Mouse (Mus musculus): ENCODE measurements around the gene Mon1b.
A peak's percentile ranks its signal among the peaks of the same experiment; 100 is the strongest.

Mon1b gene

DNA sequence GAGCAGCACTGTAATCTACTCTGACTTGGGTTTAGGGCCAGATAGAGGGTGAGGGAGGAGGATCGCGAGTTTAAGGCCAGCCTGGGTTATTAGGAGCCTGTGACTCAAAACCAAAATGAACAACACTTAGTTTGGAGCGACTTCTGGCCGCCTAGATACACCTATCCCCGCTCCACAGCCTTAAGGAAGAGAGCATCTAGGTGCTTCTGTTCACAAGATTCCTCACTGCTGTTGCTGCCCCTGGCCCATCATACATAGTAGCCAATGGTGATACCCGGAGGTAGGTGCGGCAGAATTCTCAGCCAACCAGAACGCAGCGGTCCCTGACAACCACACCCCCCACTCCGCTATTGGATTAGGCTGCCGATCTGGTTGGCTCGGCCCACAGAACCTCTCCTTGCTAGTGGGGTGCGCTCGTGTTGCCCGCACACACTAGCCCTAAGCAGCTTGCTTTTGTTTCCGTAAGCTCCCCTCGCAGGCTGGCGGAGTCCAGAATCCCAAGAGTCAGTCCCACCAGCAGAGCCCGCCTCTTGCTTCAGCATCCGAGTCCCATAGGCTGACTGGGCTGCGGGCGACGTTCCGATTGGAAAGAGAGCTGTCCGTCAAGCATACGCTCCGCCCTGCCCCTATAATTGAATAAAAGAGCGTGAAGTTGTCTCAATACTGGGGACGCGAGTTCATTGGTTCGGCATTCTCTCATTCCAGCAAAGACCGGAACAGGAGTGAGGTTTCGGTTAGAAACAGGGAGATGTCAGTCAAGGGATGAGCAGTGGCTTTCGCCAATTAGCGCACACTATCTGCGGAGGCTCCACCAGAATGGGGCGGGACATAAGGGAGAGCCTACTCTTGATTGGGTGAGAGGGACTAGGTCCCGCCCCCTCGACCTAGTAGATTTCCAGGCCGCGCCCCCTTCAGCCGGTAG, at the start of gene Mon1b:
Gene Mon1b (plus strand): TSS at position 918 of the 922 bp plus-strand sequence.
- DNase-seq = peak; percentile 99

DNA sequence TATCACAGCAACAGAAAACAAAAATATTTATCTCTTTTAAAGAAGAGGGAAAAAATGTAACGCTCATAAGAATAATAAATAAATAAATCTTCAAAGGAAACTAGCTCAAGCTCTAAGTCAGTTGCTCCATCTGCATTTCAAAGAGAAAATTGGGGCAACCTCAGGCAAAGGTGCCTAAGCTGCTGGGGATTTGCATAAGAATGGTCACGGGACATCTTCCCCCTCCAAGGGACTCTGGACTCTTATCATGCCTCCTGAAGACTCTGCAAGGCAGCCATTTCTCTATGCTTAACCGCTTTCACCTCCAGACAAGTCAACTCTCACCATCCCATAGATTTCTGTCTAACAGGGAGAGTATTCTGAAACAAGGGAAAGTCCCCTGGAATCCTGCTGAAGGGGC, 37.0 kb upstream of the Mon1b start:
- no peak for DNase-seq

DNA sequence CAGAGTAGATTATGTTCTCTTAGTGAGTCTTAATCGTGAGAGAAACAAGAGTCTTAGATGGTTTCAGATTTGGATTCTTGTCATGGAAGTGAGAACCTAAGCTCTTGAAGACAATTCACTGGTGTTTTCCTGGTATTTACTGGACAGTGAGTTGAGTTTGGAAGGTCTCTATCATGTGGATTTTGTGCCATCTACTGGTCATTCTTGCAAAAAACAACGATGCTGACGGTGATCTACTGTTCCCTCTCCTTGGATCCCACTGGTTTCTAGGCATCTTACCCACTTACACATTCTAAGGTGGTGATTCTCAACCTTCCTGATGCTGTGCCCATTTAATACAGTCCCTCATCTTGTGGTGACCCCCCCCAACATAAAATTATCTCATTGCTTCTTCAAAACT, 2.8 kb upstream of the Mon1b start:
- peak; percentile 71 to 81 for DNase-seq

DNA sequence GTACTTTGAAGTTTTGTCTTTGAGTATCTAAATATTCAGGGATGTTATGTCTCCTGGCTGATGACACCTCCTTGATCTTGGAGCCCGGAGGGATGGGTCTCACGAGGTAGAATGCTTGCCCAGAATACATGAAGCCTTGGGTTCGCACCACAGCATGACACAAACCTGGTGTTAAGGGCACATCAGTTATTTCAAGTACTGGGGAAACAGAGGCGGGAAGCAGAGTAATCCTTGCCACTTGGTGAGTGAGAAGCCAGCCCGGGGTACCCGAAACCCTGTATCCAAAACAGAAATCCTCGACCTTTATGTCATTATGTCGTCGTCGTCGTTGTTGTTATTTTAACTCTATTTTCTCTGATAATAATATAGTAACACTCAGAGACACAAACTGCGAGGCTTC, 1.2 kb upstream of the Mon1b start:
- DNase-seq = peak in 1 of 2 experiments; percentile 27

DNA sequence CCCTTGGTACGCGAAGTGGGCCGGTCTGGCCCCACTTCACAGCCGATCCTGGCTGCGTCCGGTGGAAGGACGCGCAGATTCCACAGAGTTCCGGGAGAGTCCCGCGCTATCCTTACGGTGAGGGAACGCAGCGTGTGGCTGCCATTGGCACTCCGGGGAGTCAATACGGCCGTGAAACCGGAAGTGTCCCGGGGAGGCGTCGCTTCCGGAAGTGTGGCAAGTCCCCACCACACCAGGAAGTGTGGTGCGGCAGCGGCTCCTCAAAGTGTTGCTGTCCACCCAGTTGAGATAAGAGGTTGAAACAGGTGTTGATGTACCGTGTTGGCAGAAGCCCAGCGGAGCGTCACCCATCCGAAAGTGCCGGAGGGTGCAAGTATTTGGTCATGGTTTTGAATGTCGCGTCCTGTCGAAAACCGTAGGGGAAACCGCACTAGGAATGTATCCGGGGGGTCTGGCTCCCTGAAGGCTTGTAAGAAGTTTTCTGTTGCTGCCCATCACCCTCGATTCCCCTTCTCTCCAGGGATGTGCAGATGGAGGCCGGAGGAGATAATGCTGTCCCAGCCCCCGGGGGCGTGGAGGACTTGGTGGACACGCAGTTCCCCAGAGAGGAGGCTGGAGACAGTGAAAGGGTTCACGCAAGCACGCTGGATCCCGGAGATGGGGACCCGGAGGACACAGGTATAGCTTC, 349 bp downstream of the Mon1b start:
- no peak for DNase-seq

DNA sequence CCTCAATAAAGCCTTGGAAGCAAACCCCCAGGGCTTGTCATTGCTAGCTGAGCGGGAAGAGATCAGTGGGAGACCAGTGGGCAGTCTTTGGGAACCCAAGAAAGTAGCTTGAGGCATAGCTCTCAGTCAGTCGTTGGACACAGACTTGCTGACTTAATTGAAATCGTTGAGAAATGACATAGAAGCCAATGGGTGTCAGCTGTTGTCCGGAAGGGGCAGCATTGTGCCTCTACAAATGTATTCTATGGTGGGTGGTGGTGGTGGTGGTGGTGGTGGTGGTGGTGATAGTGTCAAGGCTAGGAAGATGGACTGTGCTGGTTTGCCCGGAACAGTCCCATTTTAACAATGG, 867 bp downstream of the Mon1b start:
- peak in 1 of 2 experiments; percentile 25 for DNase-seq

DNA sequence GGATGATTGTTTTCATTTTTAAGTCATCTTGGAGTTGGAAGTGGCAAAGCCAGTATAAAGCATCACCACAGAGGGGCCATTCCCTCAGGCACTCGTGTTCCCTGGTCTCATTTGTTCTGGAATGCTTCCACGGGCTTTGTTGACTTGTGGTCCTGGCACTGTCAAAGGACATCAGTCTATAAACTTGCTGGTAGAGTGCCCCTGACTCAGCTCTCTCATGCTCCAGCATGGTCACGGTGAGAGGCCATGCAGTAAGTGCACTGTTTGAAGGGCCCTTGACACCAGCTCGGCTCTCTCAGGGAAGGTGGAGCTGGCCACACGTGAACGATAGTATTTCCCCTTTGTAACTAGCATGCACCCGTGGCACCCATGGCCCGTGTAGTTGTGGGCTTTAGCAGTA, 5.0 kb downstream of the Mon1b start:
- DNase-seq = no peak

DNA sequence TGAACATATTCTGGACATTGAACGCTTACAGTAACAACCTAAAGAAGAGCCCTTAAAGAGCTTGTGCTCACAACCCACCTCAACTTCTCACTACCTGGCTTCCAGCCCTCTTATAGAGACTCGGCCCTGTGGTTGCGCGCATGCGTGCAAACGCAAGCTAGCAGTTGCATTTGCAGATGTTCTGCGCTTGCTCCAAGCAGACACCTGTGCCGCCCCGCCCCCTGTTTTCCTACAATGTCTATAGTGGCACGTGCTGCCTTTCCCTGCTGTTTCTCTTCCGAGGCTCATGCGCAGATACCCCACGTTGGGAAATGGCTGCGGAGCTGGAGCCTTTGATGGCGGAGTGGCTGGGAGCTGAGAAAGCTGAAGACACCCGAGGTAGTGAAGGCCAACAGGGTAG, 7.5 kb downstream of the Mon1b start, which contains the start of gene Syce1l:
Gene Syce1l (plus strand): TSS at position 288 of the 400 bp plus-strand sequence.
- DNase-seq = no peak

DNA sequence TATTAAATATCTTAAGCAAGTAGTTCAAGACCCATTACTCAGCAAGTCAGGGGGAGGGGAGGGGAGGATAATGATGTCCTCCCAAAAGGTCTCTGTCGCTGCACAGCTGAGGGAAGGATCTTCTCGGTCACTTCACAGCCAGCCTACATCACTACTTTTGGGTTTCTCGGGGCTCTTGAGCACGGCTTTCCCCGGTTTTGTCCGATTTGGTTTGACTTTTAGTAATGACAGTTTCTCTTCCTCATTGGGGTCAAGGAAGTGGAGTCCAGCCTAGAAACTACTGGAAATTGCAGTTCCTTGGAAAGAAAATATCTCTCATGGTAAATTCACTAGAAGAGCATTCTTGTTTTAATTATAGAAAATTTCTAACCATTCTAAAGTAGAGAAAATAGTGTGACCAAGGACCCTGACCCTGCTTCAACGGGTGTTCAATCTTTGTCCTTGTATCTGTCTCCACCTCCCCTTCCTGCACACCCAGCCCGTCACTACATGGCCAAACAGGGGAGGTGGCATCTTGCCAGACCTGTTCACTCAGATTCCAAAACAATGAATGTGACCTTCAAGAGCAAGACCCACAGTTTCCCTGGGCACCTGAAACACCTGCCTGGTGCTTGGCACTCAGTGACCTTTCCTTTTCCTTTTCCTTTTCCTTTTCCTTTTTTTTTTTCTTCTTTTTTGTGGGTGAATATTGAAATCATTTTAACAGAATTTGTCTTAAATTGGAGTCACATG, 8.3 kb downstream of the Mon1b start:
- DNase-seq = peak in 1 of 2 experiments; percentile 32

DNA sequence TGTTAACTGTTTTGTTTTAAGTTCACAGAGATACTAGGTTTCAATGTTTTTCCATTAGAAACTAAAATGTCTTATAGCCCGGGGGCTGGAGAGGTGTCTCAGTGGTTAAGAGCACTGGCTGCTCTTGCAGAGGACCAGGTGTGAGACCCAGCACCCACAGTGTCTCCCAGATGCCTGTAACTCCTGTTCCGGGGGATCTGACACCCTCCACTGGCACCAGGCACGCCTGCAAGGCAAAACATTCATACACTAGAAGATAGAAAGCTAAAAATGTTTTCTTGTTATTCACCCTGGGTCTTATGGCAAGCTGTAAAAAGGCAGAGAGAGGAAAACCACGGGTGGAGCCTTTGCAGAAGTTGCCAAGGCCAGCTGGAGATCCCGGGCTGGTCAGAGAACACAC, 9.8 kb downstream of the Mon1b start:
- DNase-seq = no peak

DNA sequence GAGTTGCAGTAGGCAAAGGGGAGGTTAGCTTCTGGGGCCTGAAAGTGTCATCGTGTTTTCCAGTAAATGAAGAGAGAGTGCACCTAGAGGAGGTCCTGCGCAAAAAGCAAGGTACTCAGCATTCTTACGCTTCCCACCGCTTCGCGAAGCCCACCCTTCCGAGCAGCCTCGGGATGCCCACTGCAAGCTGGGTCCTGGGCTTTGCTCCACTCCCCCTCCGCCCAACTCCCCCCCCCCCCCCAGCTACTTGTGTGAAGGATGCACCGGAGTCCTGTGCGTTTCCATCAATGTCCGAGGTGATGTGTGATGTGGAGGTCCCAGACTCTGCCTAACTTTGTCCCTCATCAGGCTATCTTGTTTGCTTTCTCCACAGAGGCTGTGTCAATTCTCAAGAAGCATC, 17.1 kb downstream of the Mon1b start:
- DNase-seq = no peak

DNA sequence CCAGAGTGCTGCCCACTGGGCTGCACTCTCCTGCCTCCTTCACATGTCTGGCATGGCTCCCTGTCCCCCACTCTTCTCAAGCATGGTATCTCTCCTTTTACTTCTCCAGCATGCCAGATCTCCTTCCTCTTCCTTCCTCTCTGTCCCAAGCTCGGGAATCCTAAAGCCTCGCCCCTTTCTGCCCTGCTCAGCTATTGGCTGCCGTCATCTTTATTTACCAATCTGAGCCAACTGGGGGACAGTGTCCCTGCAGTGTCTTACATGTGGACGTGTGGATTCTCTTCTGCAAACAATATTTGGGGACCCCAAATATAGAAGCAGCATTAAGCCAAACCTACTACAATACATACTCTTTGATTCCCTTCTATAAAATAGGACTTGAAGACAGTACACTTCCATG, 17.8 kb downstream of the Mon1b start:
- DNase-seq = no peak

DNA sequence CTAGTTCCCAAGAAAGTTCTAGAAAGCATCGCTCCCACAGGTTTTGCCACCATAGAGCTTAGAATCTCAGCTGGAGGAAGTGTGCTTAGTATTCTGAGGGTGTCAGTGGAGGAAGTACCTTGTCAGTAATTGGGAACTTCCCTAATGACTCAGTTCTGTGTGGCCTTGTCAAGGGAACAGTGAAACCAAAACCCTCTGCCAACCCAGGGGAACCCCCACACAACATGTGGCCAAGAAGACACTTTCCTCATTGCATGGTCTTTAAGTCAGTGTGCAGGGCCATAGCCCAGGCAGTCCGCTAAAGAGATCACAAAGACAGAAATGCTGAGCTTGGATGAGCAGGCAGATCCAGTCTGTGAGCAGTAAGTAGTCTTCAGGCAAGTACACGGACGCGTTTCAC, 20.8 kb downstream of the Mon1b start:
- no peak for DNase-seq

DNA sequence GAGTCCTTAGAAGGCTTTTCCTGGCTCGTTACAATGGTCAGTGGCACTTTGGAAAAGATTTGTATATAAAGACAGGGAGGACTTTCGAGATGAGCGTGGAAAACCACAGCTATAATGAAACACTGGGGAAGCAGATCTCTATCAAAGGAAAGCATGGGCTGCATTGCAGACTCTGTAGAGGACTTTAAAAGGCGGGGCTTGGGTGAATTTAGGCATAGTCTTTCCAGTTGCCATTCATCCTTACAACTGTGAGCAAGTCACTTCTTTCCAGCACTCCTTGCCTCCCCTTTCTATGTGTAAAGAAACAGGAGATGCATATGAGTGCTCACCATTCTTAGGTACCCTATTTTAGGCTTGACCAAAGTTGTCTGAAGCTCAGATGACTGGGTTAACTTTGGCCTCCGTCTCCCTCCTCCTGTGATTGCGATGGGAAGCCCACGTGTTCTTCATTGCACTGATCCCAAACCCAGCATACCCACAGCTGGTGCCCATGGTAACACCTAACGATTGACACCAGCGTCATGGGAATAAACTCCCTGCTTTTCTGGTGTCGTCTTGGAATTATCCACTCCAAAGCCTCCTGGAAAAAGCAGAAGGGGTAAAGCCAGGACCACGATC, 21.4 kb downstream of the Mon1b start:
- no peak for DNase-seq

DNA sequence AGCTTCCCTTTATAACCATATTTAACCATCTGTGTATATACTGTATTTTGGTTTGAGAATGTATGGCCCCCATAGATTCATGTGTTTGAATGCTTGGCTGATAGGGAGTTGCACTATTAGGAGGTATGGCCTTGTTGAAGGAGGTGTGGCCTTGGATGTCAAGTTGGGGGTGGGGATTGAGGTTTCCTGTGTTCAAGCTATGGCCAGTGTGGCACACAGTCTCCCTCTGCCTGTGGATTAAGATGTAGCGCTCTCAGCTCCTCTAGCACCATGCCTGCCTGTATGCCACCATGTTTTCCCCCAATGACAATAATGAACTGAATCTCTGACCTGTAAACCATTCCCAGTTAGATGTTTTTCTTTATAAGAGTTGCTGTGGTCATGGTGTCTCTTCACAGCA, 24.7 kb downstream of the Mon1b start:
- DNase-seq = no peak

DNA sequence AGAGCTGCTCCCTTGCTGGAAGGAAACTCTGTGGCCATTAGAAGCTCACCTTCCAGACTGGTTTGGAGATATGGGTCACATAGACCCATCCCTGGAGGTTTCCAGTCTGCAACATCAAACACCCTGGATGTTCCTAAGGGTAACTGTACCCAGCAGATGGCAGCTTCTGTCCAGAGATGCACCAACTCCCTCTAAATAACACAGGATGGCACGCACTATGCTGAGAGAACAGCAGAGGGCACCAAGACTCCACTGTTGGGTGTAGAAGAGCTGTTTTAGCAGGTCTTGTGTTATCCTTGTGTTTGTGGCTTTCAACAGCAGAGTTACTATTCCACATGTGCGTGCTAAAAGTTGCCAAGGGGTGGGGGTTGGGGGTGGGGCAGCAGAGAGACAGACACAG, 29.2 kb downstream of the Mon1b start:
- DNase-seq = peak; percentile 95

DNA sequence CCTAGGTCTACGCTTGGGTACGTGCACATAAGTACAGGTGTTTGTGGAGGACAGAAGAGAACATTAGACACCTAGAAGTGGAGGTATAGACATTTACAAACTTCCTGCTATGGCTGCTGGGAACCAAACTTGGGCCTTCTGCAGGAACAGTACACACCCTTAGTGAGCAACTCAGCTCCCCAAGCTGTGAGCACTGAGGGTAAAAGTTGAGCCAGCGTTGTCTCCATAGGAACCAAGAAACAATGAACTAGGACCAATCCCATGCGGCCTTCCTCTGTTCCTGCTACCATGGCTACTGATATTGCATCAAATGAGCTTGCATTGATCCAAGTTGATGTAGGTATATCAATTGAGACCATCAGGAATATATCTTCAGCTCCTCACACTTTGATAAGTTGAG, 29.6 kb downstream of the Mon1b start:
- DNase-seq = no peak

DNA sequence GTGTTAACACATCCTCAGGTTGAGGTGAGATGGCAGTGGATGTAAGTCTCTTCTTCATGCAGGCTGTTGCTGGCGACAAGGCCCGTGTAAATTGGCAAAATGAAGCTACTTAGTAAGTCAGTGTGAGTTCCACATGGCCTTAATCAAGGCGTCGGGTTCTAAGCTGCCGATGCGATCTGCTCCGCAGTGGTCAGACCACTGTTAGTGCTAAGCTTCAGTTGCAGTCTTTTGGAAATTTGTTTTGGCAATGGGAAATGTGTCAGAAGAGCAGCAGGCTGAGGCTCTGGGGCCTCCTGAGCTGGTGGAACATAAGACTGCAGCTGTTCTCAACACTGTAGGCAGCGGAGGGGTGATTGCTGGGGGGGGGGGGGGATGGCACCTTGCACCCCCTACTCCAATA, 30.6 kb downstream of the Mon1b start:
- no peak for DNase-seq

DNA sequence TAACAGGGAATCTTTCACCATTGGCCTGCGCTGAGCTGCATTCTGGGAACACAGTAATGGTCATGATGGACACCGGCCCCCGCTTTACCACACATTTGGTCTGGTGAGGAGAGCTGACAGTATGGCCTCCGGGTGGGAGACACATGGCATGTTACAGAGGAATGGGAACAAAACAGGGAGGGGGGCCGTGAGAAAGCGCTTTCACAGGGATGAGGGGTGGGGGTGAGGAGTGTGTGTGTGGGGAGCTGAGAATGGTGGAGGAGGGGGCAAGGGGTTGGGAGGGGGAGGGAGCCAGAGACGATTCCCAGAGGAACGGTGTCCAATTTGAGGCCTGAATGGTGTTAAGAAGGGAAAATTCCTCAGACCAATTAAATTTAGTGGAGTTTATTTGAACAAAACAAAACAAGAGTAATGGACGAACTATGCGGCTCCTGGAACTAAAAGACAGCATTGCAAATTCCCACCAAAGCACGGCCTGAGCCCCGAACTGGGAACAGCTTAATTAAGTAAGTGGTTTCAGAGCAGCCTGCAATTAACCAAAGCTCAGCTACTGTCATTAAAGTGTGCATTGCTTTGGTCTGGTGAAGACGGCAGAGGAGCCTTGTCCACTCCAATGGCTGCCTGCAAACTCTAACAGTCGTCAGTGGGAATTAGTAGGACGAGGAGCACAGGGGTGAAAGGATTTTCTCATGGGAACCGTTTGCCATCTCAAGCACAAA, 31.5 kb downstream of the Mon1b start:
- no peak for DNase-seq

DNA sequence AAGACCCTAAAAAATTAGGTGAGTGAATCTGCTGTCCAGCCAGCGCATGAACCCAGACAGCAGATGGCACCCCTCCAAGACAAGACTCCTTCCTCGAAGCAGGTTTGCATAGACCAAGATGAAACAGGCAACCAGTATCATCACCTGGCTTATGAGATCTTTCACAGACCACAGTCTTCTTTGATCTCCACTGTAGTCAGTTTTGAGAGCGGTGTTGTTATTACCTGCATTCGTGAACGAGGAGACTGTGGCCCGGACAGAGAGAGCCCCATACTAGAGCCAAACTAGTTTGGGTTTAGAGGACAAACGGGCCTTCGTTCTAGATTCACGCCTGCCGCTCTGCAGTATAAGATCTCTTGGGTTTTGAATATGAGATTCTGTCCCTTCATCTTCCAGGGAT, 34.5 kb downstream of the Mon1b start:
- peak; percentile 34 to 39 for DNase-seq

DNA sequence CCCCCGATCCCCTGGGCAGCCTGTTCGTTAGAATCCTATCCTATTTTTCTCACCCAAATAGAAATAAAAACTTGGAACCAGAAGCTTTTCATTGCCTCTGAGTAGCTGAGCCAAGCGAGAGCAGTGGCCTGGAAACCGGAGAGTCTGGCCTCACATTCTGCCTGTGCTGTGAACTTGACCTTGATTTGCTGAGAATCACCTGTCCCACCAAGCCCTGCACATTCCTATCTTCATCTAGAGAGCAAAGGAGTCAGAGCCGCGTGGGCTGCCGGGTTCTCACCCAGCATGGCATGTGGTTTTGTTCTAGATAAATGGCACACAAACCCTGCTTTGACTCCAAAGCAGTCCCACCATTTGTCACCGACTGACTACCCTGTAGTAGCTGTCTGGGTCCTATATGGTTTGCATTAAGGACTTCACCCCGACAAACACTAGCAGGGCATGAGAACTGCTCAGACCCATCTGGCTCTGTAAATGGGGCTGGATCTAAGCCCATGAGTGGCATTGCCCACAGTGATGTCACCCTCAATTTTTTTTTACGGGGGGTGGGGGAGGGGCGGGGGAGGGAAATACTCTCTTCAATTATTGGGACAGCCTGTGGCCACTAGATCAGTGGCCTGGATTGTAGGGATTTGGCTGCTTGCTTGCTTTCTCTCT, 37.3 kb downstream of the Mon1b start:
- DNase-seq = peak; percentile 69 to 73

DNA sequence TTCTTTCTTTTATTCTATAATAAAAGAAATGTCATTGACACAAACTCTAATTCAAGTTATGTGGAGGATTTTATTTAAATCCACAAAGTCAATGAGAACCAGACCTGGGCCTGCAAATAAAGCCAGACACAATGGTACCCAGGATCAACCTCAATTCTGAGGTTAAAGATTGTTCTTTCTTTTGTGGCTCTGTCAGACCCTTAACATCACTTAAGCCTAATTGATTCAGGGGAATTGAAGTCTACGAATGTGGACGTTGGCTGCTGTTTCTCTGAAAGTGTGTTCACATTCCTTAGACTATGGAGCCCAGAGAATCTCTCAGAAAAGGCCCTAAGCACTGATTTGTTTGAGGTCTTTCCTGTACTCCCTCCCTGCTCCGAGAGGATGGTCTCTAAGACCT, 37.9 kb downstream of the Mon1b start:
- no peak for DNase-seq

All from cerebellum, postnatal 10 days (tissue).